Mouse (Mus musculus): Measurements from ENCODE around the gene Cct8l1.

The Cct8l1 gene

GRCm38 (mm10) chr5:25532256-25533147, 16.6 kb downstream of the Cct8l1 start:
- peak; percentile 3 for DNase-seq

GRCm38 (mm10) chr5:25533298-25533697, 17.4 kb downstream of the Cct8l1 start:
- no peak for DNase-seq

- no peak for DNase-seq
Observed at GRCm38 (mm10) chr5:25535566-25535965, 19.7 kb downstream of the Cct8l1 start.

GRCm38 (mm10) chr5:25536451-25536850, 20.6 kb downstream of the Cct8l1 start:
- DNase-seq: no peak

- DNase-seq: no peak
Observed at GRCm38 (mm10) chr5:25536921-25537409, 21.1 kb downstream of the Cct8l1 start.

- DNase-seq: no peak
Observed at GRCm38 (mm10) chr5:25540412-25540811, 24.5 kb downstream of the Cct8l1 start.

- DNase-seq: no peak
Observed at GRCm38 (mm10) chr5:25540921-25541320, 25.1 kb downstream of the Cct8l1 start.

- DNase-seq: no peak
Observed at GRCm38 (mm10) chr5:25541661-25542060, 25.8 kb downstream of the Cct8l1 start.

GRCm38 (mm10) chr5:25544061-25544460, 28.2 kb downstream of the Cct8l1 start:
- DNase-seq: no peak

GRCm38 (mm10) chr5:25544566-25544965, 28.7 kb downstream of the Cct8l1 start:
- no peak for DNase-seq

GRCm38 (mm10) chr5:25546912-25547311, 31.0 kb downstream of the Cct8l1 start:
- DNase-seq: no peak

- no peak for DNase-seq
Observed at GRCm38 (mm10) chr5:25550912-25551311, 35.0 kb downstream of the Cct8l1 start.

GRCm38 (mm10) chr5:25554210-25554609, 38.3 kb downstream of the Cct8l1 start:
- no peak for DNase-seq

GRCm38 (mm10) chr5:25554689-25555088, 38.8 kb downstream of the Cct8l1 start:
- DNase-seq: no peak

- DNase-seq: no peak
Observed at GRCm38 (mm10) chr5:25555684-25556083, 39.8 kb downstream of the Cct8l1 start.

GRCm38 (mm10) chr5:25556363-25556762, 40.5 kb downstream of the Cct8l1 start:
- no peak for DNase-seq
